Mouse (Mus musculus) midbrain, embryonic 11.5 days (tissue): ENCODE measurements around the gene Rxfp3. TPM values are rescaled to one million over a fixed set of nuclear protein-coding genes. Genes with fewer than 3 reads are reported as not detected.
A peak's percentile ranks its signal among the peaks of the same experiment; 100 is the strongest.

Experiments
- ATAC-seq: fragments of 200-750 bp; cut with Nextera tagmentation; 2 replicates; pipeline ENCODE4 v1.8.0; 2017; ENCODE audit warnings: moderate TSS enrichment, moderate library complexity; ENCODE audit not compliant: low FRiP score
- DNase-seq: peaks from one replicate; pipeline ENCODE4 v3.0.0; 2015; ENCODE audit warnings: low spot score; ENCODE audit errors: missing footprints
- H3K27ac ChIP-seq: fragments of 300-500 bp; sonication (generic); 2 replicates; pipeline ENCODE4 v1.5.1; 2014; ENCODE audit warnings: low read depth, low read length
- H3K27me3 ChIP-seq: fragments of 300-500 bp; sonication (generic); 2 replicates; pipeline ENCODE4 v1.6.1; 2014; ENCODE audit warnings: mild to moderate bottlenecking, low read length, moderate library complexity, mixed read lengths; ENCODE audit not compliant: control insufficient read depth, insufficient read depth
- H3K36me3 ChIP-seq: fragments of 300-500 bp; sonication (generic); 2 replicates; pipeline ENCODE4 v1.6.1; 2014; ENCODE audit warnings: mild to moderate bottlenecking, low read length, moderate library complexity, mixed read lengths; ENCODE audit not compliant: control insufficient read depth, insufficient read depth
- H3K4me1 ChIP-seq: fragments of 300-500 bp; sonication (generic); 2 replicates; pipeline ENCODE4 v1.6.1; 2014; ENCODE audit warnings: low read length; ENCODE audit not compliant: control insufficient read depth, insufficient read depth
- H3K4me2 ChIP-seq: fragments of 300-500 bp; sonication (generic); 2 replicates; pipeline ENCODE4 v1.6.1; 2014; ENCODE audit warnings: mild to moderate bottlenecking, moderate library complexity
- H3K4me3 ChIP-seq: fragments of 300-500 bp; sonication (generic); 2 replicates; pipeline ENCODE4 v1.5.1; 2014; ENCODE audit warnings: low read depth, low read length
- H3K9ac ChIP-seq: fragments of 300-500 bp; sonication (generic); 2 replicates; pipeline ENCODE4 v1.6.1; 2014; ENCODE audit warnings: low read length
- H3K9me3 ChIP-seq: fragments of 300-500 bp; sonication (generic); 2 replicates; pipeline ENCODE4 v1.6.1; 2016; ENCODE audit warnings: low read length; ENCODE audit not compliant: control insufficient read depth
- WGBS: fragments of 180-500 bp; shearing (Covaris S2); extraction: QIAGEN DNeasy Blood & Tissue Kit; methylation state at CpG from one replicate; pipeline ENCODE4 v1.1.7; 2014; 5-methylcytosine and 5-hydroxymethylcytosine counted together
- polyA plus RNA-seq: library from polyadenylated mRNA; unstranded; fragments of >200 nt; fragmentation: Nextera tagmentation; extraction: Ambion mirVana; gene quantifications from 2 replicates; pipeline ENCODE4 v1.2.1, GENCODE M21; 2014

The Rxfp3 gene
- 1.0 and 1.4 TPM in 2 replicates for polyA plus RNA-seq

DNA sequence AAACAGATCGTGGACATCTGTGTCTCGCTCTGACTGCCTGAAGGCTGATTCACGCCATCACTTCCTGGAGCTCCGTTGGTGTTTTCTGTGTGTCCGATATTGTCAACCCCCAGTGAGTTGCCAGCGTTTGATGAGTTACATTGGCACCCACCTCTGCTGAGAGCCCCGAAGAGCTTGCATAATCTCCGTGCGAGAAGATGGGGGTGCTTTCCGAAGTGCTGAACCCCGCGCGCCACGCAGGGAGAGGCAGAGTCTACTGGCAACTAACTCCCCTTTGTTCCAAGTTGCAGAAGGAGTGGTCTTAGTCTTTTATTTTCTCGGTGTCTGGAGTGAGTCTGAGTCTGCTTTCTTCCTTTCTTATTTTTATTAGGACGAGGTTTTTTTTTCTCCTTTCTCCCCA, at the start of gene Rxfp3:
Gene Rxfp3, minus strand, starts transcription at position 281 of the 400 bp plus-strand sequence.
- Histone ChIP-seq H3K27ac (no peak within 1 kb of the TSS), H3K4me1 (peaks cover 17% of the 10 kb centered on the region), H3K36me3 (no peaks in the 10 kb centered on the region), H3K27me3 (peaks cover 44% of the 10 kb centered on the region), H3K4me2 (peak within 1 kb of the TSS; percentile 44), H3K4me3 (peak within 1 kb of the TSS; percentile 32), H3K9me3 (no peaks in the 10 kb centered on the region), H3K9ac (no peak within 1 kb of the TSS)
- 4% methylated on average over 16 of the region's 16 CpGs for WGBS
- DNase-seq (no peak), ATAC-seq (no peak)

DNA sequence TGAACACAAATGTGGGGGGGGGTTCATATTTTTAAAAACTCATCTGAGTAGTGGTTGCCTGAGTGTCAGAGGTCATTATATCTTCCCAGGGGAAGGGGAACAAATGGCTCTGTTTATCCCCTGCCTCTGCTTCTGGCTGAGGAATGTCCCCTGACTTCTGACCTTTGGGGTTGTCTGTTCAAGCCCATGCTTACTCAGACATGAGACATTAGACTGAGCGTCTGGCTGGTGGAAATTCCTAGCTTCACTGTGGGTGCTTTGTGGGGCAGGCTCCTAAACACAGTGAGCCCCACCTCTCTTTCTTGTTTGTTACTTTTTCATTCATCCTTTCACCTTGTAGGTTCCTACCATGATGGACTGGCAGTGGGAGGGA, 47.2 kb upstream of the Rxfp3 start:
- no peak overlapping the region for H3K27ac ChIP-seq
- ATAC-seq (no peak), DNase-seq (no peak)
- no peak overlapping the region for H3K4me2 ChIP-seq
- H3K27me3 ChIP-seq: no peaks in the 10 kb centered on the region
- H3K4me1 ChIP-seq: peaks cover 2% of the 10 kb centered on the region; the same call in 1 of the 2 replicates
- 19% methylated on average over 1 of the region's 1 CpGs for WGBS
- no peaks in the 10 kb centered on the region for H3K9me3 ChIP-seq
- H3K9ac ChIP-seq: no peak overlapping the region
- no peak overlapping the region for H3K4me3 ChIP-seq
- no peaks in the 10 kb centered on the region for H3K36me3 ChIP-seq

DNA sequence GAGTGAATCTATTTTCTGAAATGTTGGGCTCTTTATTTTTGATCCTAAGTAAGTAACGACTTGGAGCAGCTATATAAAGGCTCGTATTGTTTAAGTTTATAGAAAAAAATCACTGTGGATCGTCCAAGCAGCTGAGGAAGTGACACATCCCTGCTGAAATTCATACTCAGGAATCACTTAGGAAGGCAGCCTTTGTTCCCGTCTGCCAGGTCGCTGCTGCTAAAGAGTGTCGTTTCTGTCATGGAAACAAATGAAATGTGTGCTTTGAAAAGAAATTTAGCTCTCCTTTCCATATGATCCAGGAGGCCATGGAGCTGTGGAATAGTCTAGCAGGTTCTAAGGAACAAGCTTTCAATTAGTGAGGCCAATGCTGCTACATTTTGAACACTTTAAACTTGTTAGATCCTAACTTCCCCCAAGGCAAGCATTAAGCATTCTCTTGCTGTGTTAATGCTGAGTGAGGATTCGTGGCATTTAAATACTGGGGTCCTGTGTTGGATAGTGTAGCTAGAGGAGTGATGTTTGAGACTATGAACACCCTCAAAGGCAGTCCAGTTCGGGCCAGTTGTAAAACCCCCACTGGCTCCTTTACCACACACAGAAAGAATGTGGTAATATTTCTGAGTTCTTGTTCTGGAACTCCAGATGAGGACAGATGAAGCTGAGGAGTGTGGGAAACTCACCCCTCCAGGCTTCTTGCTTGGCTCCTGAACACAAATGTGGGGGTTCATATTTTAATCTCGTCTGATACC, 46.6 kb upstream of the Rxfp3 start:
- Histone ChIP-seq H3K4me1 (peaks cover 2% of the 10 kb centered on the region; the same call in 1 of the 2 replicates), H3K4me2 (no peak overlapping the region), H3K27ac (no peak overlapping the region), H3K9ac (no peak overlapping the region), H3K27me3 (no peaks in the 10 kb centered on the region), H3K9me3 (no peaks in the 10 kb centered on the region), H3K36me3 (no peaks in the 10 kb centered on the region), H3K4me3 (no peak overlapping the region)
- no peak for ATAC-seq
- 46% methylated on average over 9 of the region's 9 CpGs for WGBS
- DNase-seq: no peak

- Histone ChIP-seq H3K9ac (no peak overlapping the region), H3K4me3 (no peak overlapping the region), H3K4me2 (no peak overlapping the region), H3K27me3 (no peaks in the 10 kb centered on the region), H3K9me3 (no peaks in the 10 kb centered on the region), H3K27ac (no peak overlapping the region), H3K4me1 (peaks cover 2% of the 10 kb centered on the region; the same call in 1 of the 2 replicates), H3K36me3 (no peaks in the 10 kb centered on the region)
- ATAC-seq: no peak
- no peak for DNase-seq
- 94% methylated on average over 3 of the region's 3 CpGs for WGBS
Measured at GRCm38 (mm10) chr15:11083678-11084077, 45.9 kb upstream of the Rxfp3 start.

DNA sequence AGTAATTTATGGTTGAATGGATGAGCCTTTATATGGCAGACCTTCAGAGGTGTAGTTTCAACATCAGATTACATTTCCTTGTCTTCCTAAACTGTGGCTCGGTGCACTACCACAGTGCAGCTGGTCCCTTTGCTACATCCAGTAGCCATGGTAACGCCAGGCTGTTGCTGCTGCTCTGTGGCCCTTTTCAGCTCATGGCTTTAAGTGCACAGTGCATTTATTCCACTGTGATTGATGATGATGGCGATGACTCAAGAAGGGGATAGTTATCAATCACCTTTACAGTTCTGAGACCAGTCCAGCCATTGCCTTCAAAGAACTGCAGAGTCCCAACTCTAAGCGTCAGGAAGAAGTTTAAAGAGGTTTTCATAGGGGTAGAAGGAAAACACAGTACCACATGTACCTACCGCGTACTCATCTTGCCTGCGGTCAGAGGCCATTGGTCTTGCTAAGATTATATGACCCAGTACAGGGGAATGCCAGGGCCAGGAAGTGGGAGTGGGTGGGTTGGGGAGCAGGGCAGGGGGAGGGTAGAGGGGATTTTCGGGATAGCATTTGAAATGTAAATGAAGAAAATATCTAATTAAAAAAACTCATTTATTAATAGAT, 45.3 kb upstream of the Rxfp3 start:
- DNase-seq: no peak
- WGBS: 77% methylated on average over 8 of the region's 8 CpGs
- Histone ChIP-seq H3K4me1 (peaks cover 2% of the 10 kb centered on the region; the same call in 1 of the 2 replicates), H3K27ac (no peak overlapping the region), H3K4me3 (no peak overlapping the region), H3K4me2 (no peak overlapping the region), H3K36me3 (no peaks in the 10 kb centered on the region), H3K9me3 (no peaks in the 10 kb centered on the region), H3K9ac (no peak overlapping the region), H3K27me3 (no peaks in the 10 kb centered on the region)
- peak; percentile 79 for ATAC-seq

- Histone ChIP-seq H3K9me3 (no peaks in the 10 kb centered on the region), H3K4me2 (no peak overlapping the region), H3K9ac (no peak overlapping the region), H3K27me3 (no peaks in the 10 kb centered on the region), H3K4me1 (no peaks in the 10 kb centered on the region), H3K36me3 (no peaks in the 10 kb centered on the region), H3K4me3 (no peak overlapping the region), H3K27ac (no peak overlapping the region)
- WGBS: 66% methylated on average over 3 of the region's 3 CpGs
- DNase-seq: peak; percentile 31
- ATAC-seq: no peak
Measured at GRCm38 (mm10) chr15:11075726-11076361, 38.1 kb upstream of the Rxfp3 start.

DNA sequence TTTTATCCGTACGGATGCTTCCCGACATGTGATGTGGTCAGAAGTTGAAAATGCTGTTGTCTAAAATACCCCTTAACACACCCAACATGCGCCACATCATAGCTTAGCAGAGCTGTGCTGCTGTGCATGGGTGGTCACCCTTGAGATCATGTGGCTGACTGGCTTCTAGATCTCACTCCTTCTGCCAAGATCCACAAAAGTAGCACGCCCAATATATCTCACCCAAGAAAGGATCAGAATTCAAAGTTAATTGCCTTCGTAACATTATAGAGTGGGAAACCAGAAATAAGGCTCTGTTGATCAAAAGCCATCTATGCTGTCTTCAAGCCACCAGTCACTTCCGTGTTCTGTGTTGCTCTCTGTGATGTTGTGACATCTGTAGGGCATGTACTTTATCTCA, 30.1 kb upstream of the Rxfp3 start:
- H3K4me3 ChIP-seq: no peak overlapping the region
- no peaks in the 10 kb centered on the region for H3K36me3 ChIP-seq
- no peak overlapping the region for H3K4me2 ChIP-seq
- DNase-seq (peak; percentile 79), ATAC-seq (no peak)
- no peak overlapping the region for H3K27ac ChIP-seq
- no peak overlapping the region for H3K9ac ChIP-seq
- WGBS: 91% methylated on average over 7 of the region's 7 CpGs
- no peaks in the 10 kb centered on the region for H3K9me3 ChIP-seq
- H3K27me3 ChIP-seq: no peaks in the 10 kb centered on the region; the same call in 1 of the 2 replicates
- H3K4me1 ChIP-seq: peaks cover 24% of the 10 kb centered on the region

DNA sequence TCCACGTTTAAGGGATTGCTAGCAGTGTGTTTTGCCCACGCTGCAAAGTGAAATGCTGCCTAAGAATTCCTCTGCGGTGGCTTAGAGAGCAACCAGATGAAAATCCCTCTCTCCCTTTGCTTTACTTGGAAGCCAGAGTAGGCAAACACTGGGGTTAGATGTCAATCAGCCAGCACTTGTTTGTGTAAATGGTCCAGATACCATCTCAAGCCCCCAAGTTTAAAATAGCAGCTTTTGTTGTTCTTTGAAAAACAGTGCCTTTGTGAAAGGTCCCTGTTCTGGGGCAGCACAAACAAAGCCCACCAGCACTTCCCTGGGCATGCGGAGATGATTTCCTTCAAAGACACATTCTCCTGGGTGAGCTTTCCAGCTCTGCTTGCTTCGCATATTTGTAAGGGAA, 28.5 kb upstream of the Rxfp3 start:
- Histone ChIP-seq H3K4me1 (peaks cover 24% of the 10 kb centered on the region), H3K9ac (0 out of 2 replicates have a peak overlapping the region, but pooled peaks have one; percentile 6), H3K9me3 (no peaks in the 10 kb centered on the region), H3K27ac (0 out of 2 replicates have a peak overlapping the region, but pooled peaks have one; percentile 4), H3K27me3 (no peaks in the 10 kb centered on the region; the same call in 1 of the 2 replicates), H3K4me2 (peak overlapping the region; percentile 47), H3K4me3 (peak overlapping the region; percentile 10; the same call in 1 of the 2 replicates), H3K36me3 (no peaks in the 10 kb centered on the region)
- DNase-seq (peak; percentile 94), ATAC-seq (0 out of 2 replicates have a peak, but pooled peaks have one; percentile 9)
- 7% methylated on average over 5 of the region's 5 CpGs for WGBS
